Mouse (Mus musculus): ENCODE data around the gene Gjd3.

Gene Gjd3

GRCm38 (mm10) chr11:98981289-98981996 lies 1.4 kb downstream of the Gjd3 start:
- DNase-seq (ENCODE audit: low spot score), result no peak

GRCm38 (mm10) chr11:98979356-98979755 lies 3.5 kb downstream of the Gjd3 start:
- no peak for DNase-seq (ENCODE audit: low spot score)

- DNase-seq (ENCODE audit: low spot score), result no peak
These were observed 4.2 kb downstream of the Gjd3 start for GRCm38 (mm10) chr11:98978526-98979148.

GRCm38 (mm10) chr11:98974871-98975719 lies 7.7 kb downstream of the Gjd3 start:
- peak; percentile 90 for DNase-seq (ENCODE audit: low spot score)

- DNase-seq (ENCODE audit: low spot score), result no peak
These were observed 8.6 kb downstream of the Gjd3 start for GRCm38 (mm10) chr11:98974213-98974612.

- peak; percentile 26 for DNase-seq (ENCODE audit: low spot score)
These were observed 9.2 kb downstream of the Gjd3 start for GRCm38 (mm10) chr11:98973584-98973983.

- DNase-seq (ENCODE audit: low spot score), result no peak
These were observed 9.9 kb downstream of the Gjd3 start for GRCm38 (mm10) chr11:98972801-98973360.

GRCm38 (mm10) chr11:98972215-98972614 lies 10.6 kb downstream of the Gjd3 start:
- DNase-seq (ENCODE audit: low spot score), result peak; percentile 70

- DNase-seq (ENCODE audit: low spot score), result peak; percentile 82
These were observed 11.3 kb downstream of the Gjd3 start for GRCm38 (mm10) chr11:98971316-98972031.

GRCm38 (mm10) chr11:98970191-98970925 lies 12.5 kb downstream of the Gjd3 start:
- no peak for DNase-seq (ENCODE audit: low spot score)

GRCm38 (mm10) chr11:98969496-98969927 lies 13.3 kb downstream of the Gjd3 start:
- DNase-seq (ENCODE audit: low spot score), result peak; percentile 12

GRCm38 (mm10) chr11:98968716-98969495 lies 13.9 kb downstream of the Gjd3 start:
- DNase-seq (ENCODE audit: low spot score), result no peak

- no peak for DNase-seq (ENCODE audit: low spot score)
These were observed 14.7 kb downstream of the Gjd3 start for GRCm38 (mm10) chr11:98968079-98968478.

- peak; percentile 85 for DNase-seq (ENCODE audit: low spot score)
These were observed 16.2 kb downstream of the Gjd3 start for GRCm38 (mm10) chr11:98966499-98967141.

- DNase-seq (ENCODE audit: low spot score), result peak; percentile 7
These were observed 17.3 kb downstream of the Gjd3 start for GRCm38 (mm10) chr11:98965416-98966077.

- DNase-seq (ENCODE audit: low spot score), result peak; percentile 40
These were observed 18.0 kb downstream of the Gjd3 start for GRCm38 (mm10) chr11:98964616-98965415.

- no peak for DNase-seq (ENCODE audit: low spot score)
These were observed 18.6 kb downstream of the Gjd3 start for GRCm38 (mm10) chr11:98964201-98964615.

All from adipocyte (in vitro differentiated cells).